ENCODE assay signal across 16 mouse cellular contexts in genomic region chr5:52383748-52384147, GRCm38 (mm10). TPM values are rescaled to one million over a fixed set of nuclear protein-coding genes. Genes with fewer than 3 reads are reported as not detected.
"Had no signal": no experiment of that assay in that cellular context is flagged by ENCODE, and none has a peak within 500 bp of the region (broad histone marks: within the 10 kb centered on the region; RNA-seq: fewer than 3 reads in every experiment).

No protein-coding gene starts in this region.

- H3K27ac ChIP-seq: kidney, embryonic 15.5 days; left cerebral cortex, adult 2 months; liver, embryonic 12.5 days; liver, embryonic 15.5 days; lung, embryonic 15.5 days had no signal

- DNase-seq: kidney, adult 11 months; kidney, adult 8-10 months; kidney, postnatal 10 days; kidney, postnatal 36 days; layer of hippocampus, postnatal 36 days; lung, adult 18-20 months; lung, postnatal 10 days; lung, postnatal 36 days; midbrain, embryonic 14.5 days; thymus, postnatal 25 days had no signal

- H3K36me3 ChIP-seq: kidney, embryonic 15.5 days; liver, embryonic 12.5 days; liver, embryonic 15.5 days; lung, embryonic 15.5 days had no signal

- ATAC-seq: liver, embryonic 12.5 days had no signal

- H3K4me1 ChIP-seq: kidney, embryonic 15.5 days; liver, embryonic 12.5 days; liver, embryonic 15.5 days; lung, embryonic 15.5 days had no signal

- H3K4me3 ChIP-seq: kidney, embryonic 15.5 days; left cerebral cortex, adult 2 months; liver, embryonic 12.5 days; liver, embryonic 15.5 days; lung, embryonic 15.5 days had no signal

- H3K27me3 ChIP-seq: kidney, embryonic 15.5 days; liver, embryonic 12.5 days; liver, embryonic 15.5 days; lung, embryonic 15.5 days had no signal

- H3K9me3 ChIP-seq: kidney, embryonic 15.5 days; liver, embryonic 12.5 days; liver, embryonic 15.5 days; lung, embryonic 15.5 days had no signal

- H3K4me2 ChIP-seq: kidney, embryonic 15.5 days; liver, embryonic 12.5 days; liver, embryonic 15.5 days; lung, embryonic 15.5 days had no signal

- H3K9ac ChIP-seq: kidney, embryonic 15.5 days; liver, embryonic 12.5 days; liver, embryonic 15.5 days; lung, embryonic 15.5 days had no signal

RNA-seq across cellular contexts. Expression of gene Sod3, which starts 20.2 kb away (rescaled TPM):
- polyA plus RNA-seq: limb, embryonic 11.5 days had no signal
